Mouse (Mus musculus): ENCODE measurements around the gene Lmntd1. TPM values are rescaled to one million over a fixed set of nuclear protein-coding genes. Genes with fewer than 3 reads are reported as not detected.

Gene Lmntd1
- polyA plus RNA-seq, 1 experiment, result 1.2 TPM

GRCm38 (mm10) chr6:145432711-145433708, 181.1 kb downstream of the Lmntd1 start:
- peak overlapping the region; percentile 85 for H3K27ac ChIP-seq (ENCODE audit: insufficient read depth, low read length)
- H3K4me1 ChIP-seq (ENCODE audit: control insufficient read depth, insufficient read depth, low read length), result peaks cover 7% of the 10 kb centered on the region
- no peak overlapping the region for H3K4me3 ChIP-seq (ENCODE audit: insufficient read depth, low read length)
- TF ChIP-seq POLR2A (IDR thresholded peaks at IDR 0.05; ENCODE audit: low read depth, low read length) (no peak), CTCF (IDR thresholded peaks at IDR 0.05; ENCODE audit: borderline replicate concordance, insufficient read depth, low read length) (no peak)

GRCm38 (mm10) chr6:145431747-145432146, 182.4 kb downstream of the Lmntd1 start:
- no peak overlapping the region for H3K4me3 ChIP-seq (ENCODE audit: insufficient read depth, low read length)
- H3K27ac ChIP-seq (ENCODE audit: insufficient read depth, low read length), result peak overlapping the region; percentile 85
- TF ChIP-seq POLR2A (IDR thresholded peaks at IDR 0.05; ENCODE audit: low read depth, low read length) (no peak), CTCF (IDR thresholded peaks at IDR 0.05; ENCODE audit: borderline replicate concordance, insufficient read depth, low read length) (no peak)
- peaks cover 7% of the 10 kb centered on the region for H3K4me1 ChIP-seq (ENCODE audit: control insufficient read depth, insufficient read depth, low read length)

GRCm38 (mm10) chr6:145427411-145427810, 186.7 kb downstream of the Lmntd1 start:
- TF ChIP-seq CTCF (IDR thresholded peaks at IDR 0.05; ENCODE audit: borderline replicate concordance, insufficient read depth, low read length) (no peak), POLR2A (IDR thresholded peaks at IDR 0.05; ENCODE audit: low read depth, low read length) (no peak)
- no peak overlapping the region for H3K27ac ChIP-seq (ENCODE audit: insufficient read depth, low read length)
- no peaks in the 10 kb centered on the region for H3K4me1 ChIP-seq (ENCODE audit: control insufficient read depth, insufficient read depth, low read length)
- no peak overlapping the region for H3K4me3 ChIP-seq (ENCODE audit: insufficient read depth, low read length)

- Histone ChIP-seq H3K4me3 (ENCODE audit: insufficient read depth, low read length) (no peak overlapping the region), H3K27ac (ENCODE audit: insufficient read depth, low read length) (no peak overlapping the region), H3K4me1 (ENCODE audit: control insufficient read depth, insufficient read depth, low read length) (no peaks in the 10 kb centered on the region)
- TF ChIP-seq CTCF (IDR thresholded peaks at IDR 0.05; ENCODE audit: borderline replicate concordance, insufficient read depth, low read length), result no peak
- no peak for TF ChIP-seq POLR2A (IDR thresholded peaks at IDR 0.05; ENCODE audit: low read depth, low read length)
These were observed 187.6 kb downstream of the Lmntd1 start for GRCm38 (mm10) chr6:145426501-145426900.

GRCm38 (mm10) chr6:145424156-145424555, 190.0 kb downstream of the Lmntd1 start:
- H3K4me3 ChIP-seq (ENCODE audit: insufficient read depth, low read length), result no peak overlapping the region
- no peak for TF ChIP-seq POLR2A (IDR thresholded peaks at IDR 0.05; ENCODE audit: low read depth, low read length)
- no peak for TF ChIP-seq CTCF (IDR thresholded peaks at IDR 0.05; ENCODE audit: borderline replicate concordance, insufficient read depth, low read length)
- H3K27ac ChIP-seq (ENCODE audit: insufficient read depth, low read length), result no peak overlapping the region
- H3K4me1 ChIP-seq (ENCODE audit: control insufficient read depth, insufficient read depth, low read length), result no peaks in the 10 kb centered on the region

- H3K4me3 ChIP-seq (ENCODE audit: insufficient read depth, low read length), result no peak overlapping the region
- TF ChIP-seq CTCF (IDR thresholded peaks at IDR 0.05; ENCODE audit: borderline replicate concordance, insufficient read depth, low read length) (no peak), POLR2A (IDR thresholded peaks at IDR 0.05; ENCODE audit: low read depth, low read length) (no peak)
- H3K4me1 ChIP-seq (ENCODE audit: control insufficient read depth, insufficient read depth, low read length), result no peaks in the 10 kb centered on the region
- no peak overlapping the region for H3K27ac ChIP-seq (ENCODE audit: insufficient read depth, low read length)
These were observed 190.6 kb downstream of the Lmntd1 start for GRCm38 (mm10) chr6:145423484-145423883.

GRCm38 (mm10) chr6:145421666-145422065, 192.5 kb downstream of the Lmntd1 start:
- Histone ChIP-seq H3K27ac (ENCODE audit: insufficient read depth, low read length) (no peak overlapping the region), H3K4me1 (ENCODE audit: control insufficient read depth, insufficient read depth, low read length) (no peaks in the 10 kb centered on the region), H3K4me3 (ENCODE audit: insufficient read depth, low read length) (no peak overlapping the region)
- TF ChIP-seq POLR2A (IDR thresholded peaks at IDR 0.05; ENCODE audit: low read depth, low read length) (no peak), CTCF (IDR thresholded peaks at IDR 0.05; ENCODE audit: borderline replicate concordance, insufficient read depth, low read length) (no peak)

- TF ChIP-seq POLR2A (IDR thresholded peaks at IDR 0.05; ENCODE audit: low read depth, low read length) (no peak), CTCF (IDR thresholded peaks at IDR 0.05; ENCODE audit: borderline replicate concordance, insufficient read depth, low read length) (peak; percentile 68; the same call in 1 of the 2 replicates)
- Histone ChIP-seq H3K4me1 (ENCODE audit: control insufficient read depth, insufficient read depth, low read length) (no peaks in the 10 kb centered on the region), H3K4me3 (ENCODE audit: insufficient read depth, low read length) (no peak overlapping the region), H3K27ac (ENCODE audit: insufficient read depth, low read length) (no peak overlapping the region)
These were observed 193.7 kb downstream of the Lmntd1 start for GRCm38 (mm10) chr6:145420407-145420806.

GRCm38 (mm10) chr6:145418856-145419255, 195.3 kb downstream of the Lmntd1 start:
- Histone ChIP-seq H3K4me3 (ENCODE audit: insufficient read depth, low read length) (no peak overlapping the region), H3K4me1 (ENCODE audit: control insufficient read depth, insufficient read depth, low read length) (no peaks in the 10 kb centered on the region), H3K27ac (ENCODE audit: insufficient read depth, low read length) (no peak overlapping the region)
- TF ChIP-seq POLR2A (IDR thresholded peaks at IDR 0.05; ENCODE audit: low read depth, low read length) (no peak), CTCF (IDR thresholded peaks at IDR 0.05; ENCODE audit: borderline replicate concordance, insufficient read depth, low read length) (no peak)

Data from embryonic fibroblast, embryonic 13.5 days (primary cell).